Mouse (Mus musculus) E14TG2a.4 (cell line): ENCODE measurements at regions not wholly inside any gene's neighbourhood (a gene's known extent, or its start where the extent isn't known, plus 50 kb on each side); places are given as distances from the start of the nearest gene placed in this dataset.

Source experiments
- H3K27me3 ChIP-seq: 2 replicates; pipeline ENCODE4 v1.6.1; 2014; ENCODE audit warnings: low read length, control low read depth; ENCODE audit not compliant: insufficient read depth
- H3K36me3 ChIP-seq: 2 replicates; pipeline ENCODE4 v1.6.1; 2014; ENCODE audit warnings: low read length, control low read depth; ENCODE audit not compliant: insufficient read depth
- H3K4me1 ChIP-seq: replicated peaks from 2 replicates; pipeline ENCODE4 v1.6.1; 2014; ENCODE audit warnings: low read depth, low read length, control low read depth
- H3K4me3 ChIP-seq: replicated peaks from 2 replicates; pipeline ENCODE4 v1.5.1; 2014; ENCODE audit warnings: mild to moderate bottlenecking, low read length
- H3K9me3 ChIP-seq: 2 replicates; pipeline ENCODE4 v1.6.1; 2014; ENCODE audit warnings: low read length, control low read depth
- CTCF ChIP-seq: conservative IDR thresholded peaks from 2 replicates; pipeline ENCODE4 v1.5.1; 2014; ENCODE audit warnings: low read length
- NANOG ChIP-seq: IDR thresholded peaks from 2 replicates; pipeline ENCODE4 v1.6.1; 2014; ENCODE audit warnings: borderline replicate concordance, low read length, mixed read lengths
- POU5F1 ChIP-seq: IDR thresholded peaks from 2 replicates; pipeline ENCODE4 v1.6.1; 2014; ENCODE audit warnings: low read length, borderline replicate concordance

- H3K27me3 ChIP-seq = no peaks in the 10 kb centered on the region
- H3K9me3 ChIP-seq = no peaks in the 10 kb centered on the region
- H3K4me1 ChIP-seq = peaks cover 50% of the 10 kb centered on the region
- H3K36me3 ChIP-seq = no peaks in the 10 kb centered on the region
- H3K4me3 ChIP-seq = no peak overlapping the region
- TF ChIP-seq POU5F1 = no peak
- TF ChIP-seq CTCF = no peak
- TF ChIP-seq NANOG = no peak
Observed at GRCm38 (mm10) chr15:97467781-97468485, 220.8 kb upstream of the Amigo2 start.

- no peak for TF ChIP-seq NANOG
- no peak for TF ChIP-seq POU5F1
- no peak for TF ChIP-seq CTCF
- H3K36me3 ChIP-seq = no peaks in the 10 kb centered on the region
- no peak overlapping the region for H3K4me3 ChIP-seq
- H3K27me3 ChIP-seq = no peaks in the 10 kb centered on the region
- H3K9me3 ChIP-seq = no peaks in the 10 kb centered on the region
- H3K4me1 ChIP-seq = peaks cover 47% of the 10 kb centered on the region
Observed at GRCm38 (mm10) chr15:97466906-97467465, 219.9 kb upstream of the Amigo2 start.

GRCm38 (mm10) chr15:97466110-97466509 lies 219.0 kb upstream of the Amigo2 start:
- Histone ChIP-seq H3K4me1 (peaks cover 39% of the 10 kb centered on the region), H3K36me3 (no peaks in the 10 kb centered on the region), H3K27me3 (no peaks in the 10 kb centered on the region), H3K9me3 (no peaks in the 10 kb centered on the region), H3K4me3 (no peak overlapping the region)
- TF ChIP-seq CTCF (peak; percentile 89), POU5F1 (no peak)

GRCm38 (mm10) chr15:97465366-97465765 lies 218.3 kb upstream of the Amigo2 start:
- no peaks in the 10 kb centered on the region for H3K27me3 ChIP-seq
- peaks cover 42% of the 10 kb centered on the region for H3K4me1 ChIP-seq
- TF ChIP-seq POU5F1 = no peak
- no peak for TF ChIP-seq CTCF
- no peak for TF ChIP-seq NANOG
- no peaks in the 10 kb centered on the region for H3K36me3 ChIP-seq
- no peak overlapping the region for H3K4me3 ChIP-seq
- no peaks in the 10 kb centered on the region for H3K9me3 ChIP-seq

GRCm38 (mm10) chr15:97464737-97465136 lies 217.7 kb upstream of the Amigo2 start:
- H3K4me3 ChIP-seq = no peak overlapping the region
- no peak for TF ChIP-seq POU5F1
- no peak for TF ChIP-seq NANOG
- no peak for TF ChIP-seq CTCF

GRCm38 (mm10) chr15:97462587-97462986 lies 215.5 kb upstream of the Amigo2 start:
- TF ChIP-seq NANOG (no peak), CTCF (no peak), POU5F1 (no peak)
- H3K4me3 ChIP-seq = no peak overlapping the region
- H3K36me3 ChIP-seq = no peaks in the 10 kb centered on the region
- H3K27me3 ChIP-seq = no peaks in the 10 kb centered on the region
- H3K4me1 ChIP-seq = peaks cover 41% of the 10 kb centered on the region
- no peaks in the 10 kb centered on the region for H3K9me3 ChIP-seq

More at GRCm38 (mm10) chr15:97464737-97465136, 217.7 kb upstream of the Amigo2 start:
- Histone ChIP-seq H3K27me3 (no peaks in the 10 kb centered on the region), H3K36me3 (no peaks in the 10 kb centered on the region), H3K9me3 (no peaks in the 10 kb centered on the region), H3K4me1 (peaks cover 41% of the 10 kb centered on the region)

- Histone ChIP-seq H3K9me3 (no peaks in the 10 kb centered on the region), H3K27me3 (no peaks in the 10 kb centered on the region)
- TF ChIP-seq CTCF (no peak), NANOG (no peak), POU5F1 (no peak)
Observed at GRCm38 (mm10) chr15:97462006-97462405, 214.9 kb upstream of the Amigo2 start.

GRCm38 (mm10) chr15:97461060-97461459 lies 214.0 kb upstream of the Amigo2 start:
- TF ChIP-seq CTCF = no peak
- no peak for TF ChIP-seq POU5F1
- TF ChIP-seq NANOG = no peak
- Histone ChIP-seq H3K4me3 (peak overlapping the region; percentile 24; the same call in 1 of the 2 replicates), H3K27me3 (no peaks in the 10 kb centered on the region), H3K4me1 (peaks cover 33% of the 10 kb centered on the region), H3K36me3 (no peaks in the 10 kb centered on the region), H3K9me3 (no peaks in the 10 kb centered on the region)

More at GRCm38 (mm10) chr15:97462006-97462405, 214.9 kb upstream of the Amigo2 start:
- H3K4me3 ChIP-seq = no peak overlapping the region
- H3K4me1 ChIP-seq = peaks cover 36% of the 10 kb centered on the region
- no peaks in the 10 kb centered on the region for H3K36me3 ChIP-seq
